Mouse (Mus musculus) thymus, postnatal 0 days (tissue): ENCODE results near the gene Aldh3a1. TPM values are rescaled to one million over a fixed set of nuclear protein-coding genes. Genes with fewer than 3 reads are reported as not detected.
"Not testable (repeated sequence)": the region's sequence is repeated elsewhere in the genome, so short reads cannot be mapped to it uniquely, and the experiment has no call there.

Experiments
- DNase-seq: peaks from one replicate; pipeline ENCODE4 v3.0.0-alpha.2; 2015; ENCODE audit warnings: low spot score
- polyA plus RNA-seq: library from polyadenylated mRNA; unstranded; fragments of >200 nt; fragmentation: Nextera tagmentation; extraction: Ambion mirVana; gene quantifications from 2 replicates; pipeline ENCODE4 v1.2.1, GENCODE M21; 2015

Gene Aldh3a1
- 1.6 and 2.2 TPM in 2 replicates for polyA plus RNA-seq

- DNase-seq = no peak
Observed at GRCm38 (mm10) chr11:61207487-61208246, at the start of gene Aldh3a1. Gene Aldh3a1 (plus strand): TSS chr11:61207537.

GRCm38 (mm10) chr11:61158141-61158540 is 49.2 kb upstream of the Aldh3a1 start:
- DNase-seq = no peak

- peak; percentile 66 for DNase-seq
Observed at GRCm38 (mm10) chr11:61159796-61160732, 47.3 kb upstream of the Aldh3a1 start.

- DNase-seq = no peak
Observed at GRCm38 (mm10) chr11:61161121-61161520, 46.2 kb upstream of the Aldh3a1 start.

GRCm38 (mm10) chr11:61162776-61163175 is 44.6 kb upstream of the Aldh3a1 start:
- no peak for DNase-seq

- DNase-seq = no peak
Observed at GRCm38 (mm10) chr11:61163341-61163740, 44.0 kb upstream of the Aldh3a1 start.

- no peak for DNase-seq
Observed at GRCm38 (mm10) chr11:61164366-61164765, 43.0 kb upstream of the Aldh3a1 start.

GRCm38 (mm10) chr11:61164881-61165280 is 42.5 kb upstream of the Aldh3a1 start:
- DNase-seq = no peak

- no peak for DNase-seq
Observed at GRCm38 (mm10) chr11:61170184-61170583, 37.2 kb upstream of the Aldh3a1 start.

GRCm38 (mm10) chr11:61173477-61173876 is 33.9 kb upstream of the Aldh3a1 start:
- not testable (repeated sequence) for DNase-seq

- DNase-seq = peak; percentile 76
Observed at GRCm38 (mm10) chr11:61174291-61174820, 33.0 kb upstream of the Aldh3a1 start.

GRCm38 (mm10) chr11:61174821-61175658 is 32.3 kb upstream of the Aldh3a1 start, which contains the start of gene Usp22:
Gene Usp22 (minus strand): TSS chr11:61175055.
- peak; percentile 100 for DNase-seq

- DNase-seq = no peak
Observed at GRCm38 (mm10) chr11:61175778-61176177, 31.6 kb upstream of the Aldh3a1 start.

- DNase-seq = no peak
Observed at GRCm38 (mm10) chr11:61176321-61176720, 31.0 kb upstream of the Aldh3a1 start.

GRCm38 (mm10) chr11:61180361-61180760 is 27.0 kb upstream of the Aldh3a1 start:
- no peak for DNase-seq

- DNase-seq = no peak
Observed at GRCm38 (mm10) chr11:61181624-61182023, 25.7 kb upstream of the Aldh3a1 start.

- DNase-seq = no peak
Observed at GRCm38 (mm10) chr11:61183820-61184219, 23.5 kb upstream of the Aldh3a1 start.

- DNase-seq = no peak
Observed at GRCm38 (mm10) chr11:61190776-61191175, 16.6 kb upstream of the Aldh3a1 start.

- DNase-seq = not testable (repeated sequence)
Observed at GRCm38 (mm10) chr11:61192123-61192522, 15.2 kb upstream of the Aldh3a1 start.

GRCm38 (mm10) chr11:61192779-61193178 is 14.6 kb upstream of the Aldh3a1 start:
- no peak for DNase-seq

GRCm38 (mm10) chr11:61193392-61193791 is 13.9 kb upstream of the Aldh3a1 start:
- peak; percentile 75 for DNase-seq
